Comparison of ENCODE assay signal across 8 mouse cellular contexts in the genomic region with DNA sequence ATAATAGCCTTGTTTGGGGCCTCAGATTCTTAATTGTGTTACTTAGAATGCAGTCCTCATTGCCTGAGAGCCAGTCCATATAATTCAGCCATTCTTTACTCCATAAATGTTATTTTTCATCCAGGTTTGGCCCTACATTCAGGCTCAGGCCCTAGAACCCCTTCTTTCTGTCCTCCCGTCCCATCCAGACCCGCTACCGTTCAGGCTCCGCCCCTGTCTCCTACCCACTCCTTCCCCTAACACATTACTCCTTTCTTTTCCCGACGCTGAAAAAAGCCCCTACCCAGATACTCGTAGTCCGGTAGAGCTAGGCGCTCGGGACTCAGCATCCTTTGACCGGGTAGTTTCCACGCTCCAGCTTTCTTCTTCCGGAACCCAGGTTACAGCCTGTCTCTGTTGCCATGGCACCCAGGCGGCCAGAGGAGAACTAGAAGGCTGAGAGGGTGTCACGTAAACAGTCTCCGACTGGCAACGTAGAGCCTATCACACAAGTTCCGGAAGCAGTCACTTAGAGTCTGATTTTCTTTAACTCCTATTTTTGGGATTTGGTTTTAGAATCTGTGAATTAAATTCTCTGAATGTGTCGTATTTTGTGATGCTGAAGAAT. TPM values are rescaled to one million over a fixed set of nuclear protein-coding genes. Genes with fewer than 3 reads are reported as not detected.
DNase-seq lines count a peak whose midpoint lies in the region; ATAC-seq and TF ChIP-seq lines count a peak whose summit lies in the region.

1110051M20Rik (minus strand) TSS at position 419 of the 607 bp plus-strand sequence.

- H3K27me3 ChIP-seq in hindbrain, embryonic 10.5 days (ENCODE audit: insufficient read depth, poor library complexity, severe bottlenecking): no peaks in the 10 kb centered on the region
- no peaks in the 10 kb centered on the region for H3K27me3 ChIP-seq in lung, embryonic 16.5 days (ENCODE audit: control insufficient read depth, insufficient read depth, low read depth, low read length)
- H3K27me3 ChIP-seq in thymus, adult 2 months (ENCODE audit: control insufficient read depth, insufficient read depth, low read length): no peaks in the 10 kb centered on the region

- DNase-seq in NIH3T3 (ENCODE audit: low read depth): peak; percentile 97
- DNase-seq in cerebellum, adult 9-11 months: peak; percentile 88
- DNase-seq in frontal cortex, adult 2 months (ENCODE audit: extremely low spot score in 1 of 2, low spot score in 1 of 2): peak; percentile 86 to 93
- peak; percentile 89 for DNase-seq in hindbrain, embryonic 10.5 days (ENCODE audit: low spot score)
- peak; percentile 93 for DNase-seq in layer of hippocampus, adult 9-11 months
- peak; percentile 78 for DNase-seq in ovary, adult 18-20 months (ENCODE audit: low spot score)
- DNase-seq in thymus, adult 2 months: peak; percentile 80

- H3K36me3 ChIP-seq in hindbrain, embryonic 10.5 days: no peaks in the 10 kb centered on the region
- no peaks in the 10 kb centered on the region for H3K36me3 ChIP-seq in lung, embryonic 16.5 days (ENCODE audit: control insufficient read depth, insufficient read depth, low read length)
- no peaks in the 10 kb centered on the region for H3K36me3 ChIP-seq in thymus, adult 2 months (ENCODE audit: control insufficient read depth, insufficient read depth, low read length)

- no peak for TF ChIP-seq CTCF in thymus, adult 2 months (IDR thresholded peaks at IDR 0.05; ENCODE audit: borderline replicate concordance, control insufficient read depth, extremely low read depth, insufficient read depth, low read length, poor library complexity)

- H3K27ac ChIP-seq in hindbrain, embryonic 10.5 days: peak within 1 kb of the TSS; percentile 85
- H3K27ac ChIP-seq in lung, embryonic 16.5 days (ENCODE audit: low read length): no peak within 1 kb of the TSS
- no peak within 1 kb of the TSS for H3K27ac ChIP-seq in thymus, adult 2 months (ENCODE audit: control insufficient read depth, insufficient read depth, low read length)

- H3K4me1 ChIP-seq in hindbrain, embryonic 10.5 days (replicated peaks): peaks cover 8% of the 10 kb centered on the region
- peaks cover 31% of the 10 kb centered on the region for H3K4me1 ChIP-seq in lung, embryonic 16.5 days (replicated peaks; ENCODE audit: control insufficient read depth, insufficient read depth, low read length)
- H3K4me1 ChIP-seq in thymus, adult 2 months (replicated peaks; ENCODE audit: control insufficient read depth, insufficient read depth, low read length): peaks cover 2% of the 10 kb centered on the region; the same call in 1 of the 2 replicates

- H3K4me2 ChIP-seq in lung, embryonic 16.5 days (ENCODE audit: low read depth, low read length): peak within 1 kb of the TSS; percentile 64

- no peaks in the 10 kb centered on the region for H3K9me3 ChIP-seq in hindbrain, embryonic 10.5 days
- H3K9me3 ChIP-seq in lung, embryonic 16.5 days (ENCODE audit: control insufficient read depth, low read length): no peaks in the 10 kb centered on the region

- peak within 1 kb of the TSS; percentile 68 for H3K4me3 ChIP-seq in hindbrain, embryonic 10.5 days
- H3K4me3 ChIP-seq in lung, embryonic 16.5 days (ENCODE audit: low read length): peak within 1 kb of the TSS; percentile 57
- peak within 1 kb of the TSS; percentile 43 for H3K4me3 ChIP-seq in thymus, adult 2 months (ENCODE audit: control insufficient read depth, insufficient read depth, low read length)

- ATAC-seq in lung, embryonic 16.5 days (ENCODE audit: low read depth): peak; percentile 76

- under 1% methylated on average over 19 of the region's 19 CpGs for WGBS in hindbrain, embryonic 10.5 days
- WGBS in lung, embryonic 16.5 days: under 1% methylated on average over 19 of the region's 19 CpGs
- WGBS in thymus, adult 2 months: 3% methylated on average over 19 of the region's 19 CpGs

- peak within 1 kb of the TSS; percentile 31 for H3K9ac ChIP-seq in lung, embryonic 16.5 days (ENCODE audit: low read length)

- no peak for TF ChIP-seq POLR2A in thymus, adult 2 months (IDR thresholded peaks at IDR 0.05; ENCODE audit: control insufficient read depth, extremely low read depth, insufficient read depth, low read length, poor library complexity)

RNA-seq across cellular contexts. Expression of gene 1110051M20Rik, which starts in this region (rescaled TPM):
- 114 and 119 TPM in 2 replicates for polyA plus RNA-seq in frontal cortex, adult 2 months (2012; rRNA removed)
- 86.4 and 96.7 TPM in 2 replicates for polyA plus RNA-seq in hindbrain, embryonic 10.5 days (2016; fragmentation: Nextera tagmentation; extraction: Ambion mirVana)
- 69.4 and 72.2 TPM in 2 replicates for polyA plus RNA-seq in lung, embryonic 16.5 days (2015; fragmentation: Nextera tagmentation; extraction: Ambion mirVana)
- polyA plus RNA-seq in thymus, adult 2 months (2012; rRNA removed): 10.3 and 11.9 TPM in 2 replicates
